Mouse (Mus musculus): ENCODE data around the gene Slc22a16.

DNA sequence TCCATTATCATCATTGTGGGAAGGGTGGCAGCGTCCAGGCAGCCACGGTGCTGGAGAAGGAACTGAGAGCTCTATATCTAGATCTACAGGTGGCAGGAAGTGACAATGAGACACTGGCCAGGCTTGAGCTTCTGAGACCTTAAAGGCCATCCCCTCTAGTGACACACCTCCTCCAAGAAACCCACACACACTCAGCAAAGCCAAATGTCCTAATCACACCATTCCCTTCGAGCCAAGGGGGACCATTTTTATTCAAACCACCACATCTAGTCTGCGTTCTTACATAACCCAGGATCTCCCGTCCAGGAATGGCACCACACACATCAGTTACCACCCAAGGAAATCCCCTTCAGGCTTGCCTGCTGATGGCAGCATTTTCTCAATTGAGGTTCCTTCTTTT lies 73.0 kb downstream of the Slc22a16 start:
- TF ChIP-seq CHD2 (IDR thresholded peaks at IDR 0.05; ENCODE audit: low read depth, low read length) = no peak
- no peak for TF ChIP-seq ZC3H11A (IDR thresholded peaks at IDR 0.05; ENCODE audit: borderline replicate concordance, low read depth, low read length)
- no peak for TF ChIP-seq HCFC1 (IDR thresholded peaks at IDR 0.05; ENCODE audit: borderline replicate concordance, insufficient read depth, low read length)

Data from ES-E14 (cell line).